Mouse (Mus musculus) frontal cortex, postnatal 36 days (tissue): ENCODE results near the gene Cep135.

ENCODE experiments used
- DNase-seq, 2 experiments: peaks; one replicate each; pipeline ENCODE4 v3.0.0; 2022; ENCODE audit warnings: low spot score in 2 of 2

Cep135 gene

GRCm38 (mm10) chr5:76684658-76685605 lies 96.4 kb downstream of the Cep135 start:
- no peak for DNase-seq

- no peak for DNase-seq
Measured at GRCm38 (mm10) chr5:76687961-76688600, 99.6 kb downstream of the Cep135 start.

- DNase-seq, result no peak
Measured at GRCm38 (mm10) chr5:76688643-76689042, 100.1 kb downstream of the Cep135 start.

- DNase-seq, result no peak
Measured at GRCm38 (mm10) chr5:76690177-76690593, 101.7 kb downstream of the Cep135 start.

DNA sequence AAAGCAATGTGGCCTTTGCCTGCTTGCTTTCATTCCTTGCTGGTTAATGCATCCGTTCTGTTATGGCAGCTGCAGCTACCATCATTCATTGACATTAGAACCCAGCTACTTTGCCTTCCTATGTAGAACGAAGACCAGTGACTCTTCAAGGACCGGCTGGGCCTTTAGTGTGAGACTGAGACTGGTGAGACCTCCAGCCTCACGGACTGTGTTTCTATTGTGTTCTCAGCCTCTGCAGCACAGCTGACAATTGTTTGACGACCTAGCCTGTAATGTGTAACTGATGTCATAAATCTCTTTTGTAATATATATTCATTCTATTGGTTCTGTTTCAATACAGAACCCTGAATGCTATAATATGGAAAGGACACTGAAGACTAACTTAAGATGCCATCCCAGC lies 102.8 kb downstream of the Cep135 start:
- DNase-seq, result no peak

DNA sequence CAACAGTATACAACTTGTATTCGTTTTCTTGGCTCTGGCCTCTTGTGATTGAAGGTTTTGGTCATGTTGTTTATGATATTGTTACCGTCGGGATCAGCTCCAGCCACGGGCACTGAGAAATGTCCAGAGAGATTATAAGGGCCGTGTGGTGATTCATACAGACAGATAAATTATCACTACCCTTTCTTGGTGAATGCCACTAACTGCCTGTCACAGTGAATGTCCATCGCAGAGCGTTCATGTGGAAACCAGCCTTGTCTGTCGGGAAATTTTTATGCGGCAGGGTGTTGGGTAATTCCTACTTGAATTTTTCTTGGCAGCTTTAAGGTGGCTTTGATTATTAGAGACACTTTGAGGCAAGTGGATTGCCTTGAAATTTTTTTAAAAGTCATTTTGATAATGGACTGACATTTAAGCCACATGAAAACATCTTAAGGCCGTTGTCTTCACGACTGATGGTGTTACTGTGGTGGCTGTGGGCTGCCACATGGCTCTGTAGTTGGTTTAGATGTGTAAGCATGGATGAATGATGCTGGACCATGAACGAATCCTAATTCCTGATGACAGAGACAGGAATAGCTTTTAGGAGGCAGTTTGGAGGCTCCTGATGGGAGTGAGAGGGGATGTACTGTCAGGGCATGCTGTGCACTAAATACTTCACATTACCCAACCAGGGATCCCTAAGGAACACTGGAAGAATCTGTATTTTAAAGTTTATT lies 103.4 kb downstream of the Cep135 start:
- no peak for DNase-seq
